Mouse (Mus musculus) liver, postnatal 0 days (tissue): Measurements from ENCODE around the gene T.

ENCODE experiments used
- CTCF ChIP-seq: sonication (generic); IDR thresholded peaks from 2 replicates; pipeline ENCODE4 v1.5.1; 2016; ENCODE audit warnings: antibody characterized with exemption, low read depth
- EP300 ChIP-seq: IDR thresholded peaks from 2 replicates; pipeline ENCODE4 v1.6.1; 2016; ENCODE audit warnings: antibody characterized with exemption, low read depth, mild to moderate bottlenecking

DNA sequence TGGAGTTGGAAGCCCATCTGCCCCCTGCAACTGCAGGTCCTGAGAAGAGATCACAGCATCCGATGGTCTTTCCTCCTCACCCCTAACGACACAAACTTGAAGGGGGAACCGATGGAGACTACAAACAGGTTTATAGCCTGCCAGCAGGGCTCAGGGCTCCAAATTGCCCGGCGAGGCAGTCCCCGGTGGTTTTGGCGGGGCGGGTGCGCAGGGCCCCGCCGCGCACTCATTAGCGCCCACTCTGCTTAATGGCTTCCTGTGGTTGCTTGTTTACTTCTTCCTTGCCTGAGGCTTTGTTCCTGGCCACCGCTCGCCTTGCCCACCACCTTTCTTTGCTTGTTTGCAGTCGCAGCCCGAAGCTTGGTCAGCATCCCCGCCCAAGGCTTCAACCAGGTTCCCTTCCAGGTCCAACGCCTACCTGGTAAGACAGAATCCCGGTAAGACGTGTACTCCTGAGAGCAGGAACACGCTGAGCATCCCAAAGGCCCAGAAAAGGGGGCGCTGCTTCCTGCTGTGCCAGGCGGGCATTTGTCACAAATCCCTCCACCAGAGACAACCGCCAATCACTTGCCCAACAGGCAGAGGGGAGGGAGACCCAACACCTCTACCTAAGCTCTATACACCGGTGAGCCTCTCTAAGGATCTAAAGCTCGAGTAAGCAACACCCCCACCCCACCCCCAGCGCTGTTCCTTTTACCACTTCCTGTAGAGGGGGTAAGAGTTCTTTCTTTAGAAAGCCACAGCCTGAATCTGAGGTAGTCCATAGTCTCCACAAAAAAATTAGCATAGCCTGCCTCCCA is 45.0 kb upstream of the T start:
- no peak for TF ChIP-seq CTCF
- TF ChIP-seq EP300: no peak
